Mouse (Mus musculus) gastrocnemius, adult 8-10 months (tissue): ENCODE measurements around the gene Cdk4. TPM values are rescaled to one million over a fixed set of nuclear protein-coding genes. Genes with fewer than 3 reads are reported as not detected.

Experiments
- DNase-seq, 2 experiments: peaks; one replicate each; pipeline ENCODE4 v3.0.0; 2022; ENCODE audit warnings: low spot score in 2 of 2
- total RNA-seq, 4 experiments: library from RNA; stranded (reverse); gene quantifications; 2 replicates each; pipeline ENCODE4 v1.2.4; 2022

The Cdk4 gene
- total RNA-seq, 4 experiments from 2014 or later: 41.3 to 46.4 (median 43.8) TPM

- DNase-seq: no peak
Measured at GRCm38 (mm10) chr10:127098514-127098913, 35.2 kb downstream of the Cdk4 start.

- DNase-seq: no peak
Measured at GRCm38 (mm10) chr10:127099191-127099590, 35.9 kb downstream of the Cdk4 start.

DNA sequence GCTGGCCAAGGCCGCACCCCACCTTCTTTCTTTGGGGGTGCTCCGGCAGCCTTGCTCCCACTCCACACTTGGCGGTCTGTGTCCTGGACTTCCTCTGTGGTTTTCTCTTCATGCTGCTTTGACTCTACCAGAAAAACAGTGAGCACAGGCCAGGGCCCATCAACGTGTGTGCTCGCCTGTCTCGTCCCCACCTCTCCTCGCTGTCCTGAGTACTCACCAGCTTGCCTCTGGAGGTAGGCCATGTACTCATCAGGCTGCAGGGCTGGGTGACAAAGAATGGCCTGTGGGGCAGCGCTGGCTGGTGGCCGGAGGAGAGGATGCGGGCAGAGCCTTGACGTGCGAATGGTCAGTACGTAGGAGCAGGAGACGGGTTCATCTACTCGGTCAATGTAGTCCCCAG lies 36.5 kb downstream of the Cdk4 start:
- no peak for DNase-seq

DNA sequence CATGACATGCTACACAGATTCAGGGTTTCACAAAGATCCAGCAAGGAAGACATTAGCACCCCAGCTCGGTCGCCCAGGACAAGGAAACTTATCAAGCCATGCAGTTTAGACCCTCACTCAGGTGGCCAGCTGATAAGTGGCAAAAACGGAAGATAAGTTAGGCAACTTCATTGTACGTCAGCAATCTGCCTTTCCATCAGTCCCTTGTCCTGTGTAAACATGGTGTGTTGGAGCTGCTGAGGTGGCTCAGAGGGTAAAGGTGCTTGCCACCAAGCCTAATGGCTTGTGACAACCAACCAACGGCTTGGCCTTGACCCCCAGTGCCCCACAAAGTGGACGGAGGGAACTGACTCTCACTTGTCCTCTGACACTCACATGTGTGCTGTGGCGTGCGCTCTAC lies 37.1 kb downstream of the Cdk4 start:
- DNase-seq: no peak

DNA sequence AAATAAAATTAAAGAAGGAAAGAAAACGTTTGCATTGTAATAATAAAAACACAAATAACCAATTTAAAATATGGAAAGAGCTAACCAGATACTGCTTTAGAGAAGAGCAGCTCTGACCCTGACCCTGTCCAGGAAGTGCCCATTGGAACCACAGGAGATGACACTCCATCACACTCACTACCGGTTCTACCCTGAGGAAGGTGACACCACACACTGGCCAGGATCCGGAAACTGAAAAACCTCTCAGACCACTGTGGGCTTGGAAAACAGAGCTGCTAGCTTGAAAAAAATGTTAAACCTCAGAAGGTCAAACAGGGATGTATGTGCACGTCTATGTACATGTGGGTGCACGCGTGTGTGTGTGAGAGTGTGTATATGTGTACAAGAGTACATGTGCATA lies 37.8 kb downstream of the Cdk4 start:
- no peak for DNase-seq

DNA sequence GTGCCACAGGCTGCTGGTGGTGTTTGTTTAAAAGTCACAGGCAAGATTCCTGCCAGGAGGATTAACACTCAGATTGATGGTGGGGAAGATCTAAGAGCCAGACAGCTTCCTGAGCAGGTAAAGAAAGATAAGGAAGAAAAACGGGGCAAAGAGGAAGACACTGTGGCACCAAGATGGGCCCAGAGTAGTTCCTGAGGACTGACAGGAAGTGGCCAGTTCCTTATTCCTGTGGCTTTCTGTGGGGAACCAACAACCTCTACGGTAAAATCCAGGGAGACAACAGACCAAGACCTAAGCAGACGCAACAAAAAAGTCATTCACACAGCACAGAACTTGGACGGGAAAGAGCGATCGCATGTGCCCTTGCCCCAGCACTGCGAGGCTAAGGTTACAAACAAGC lies 40.3 kb downstream of the Cdk4 start:
- DNase-seq: no peak

GRCm38 (mm10) chr10:127107563-127108261 lies 44.4 kb downstream of the Cdk4 start:
- no peak for DNase-seq

- DNase-seq: no peak
Measured at GRCm38 (mm10) chr10:127108262-127108583, 44.9 kb downstream of the Cdk4 start.

DNA sequence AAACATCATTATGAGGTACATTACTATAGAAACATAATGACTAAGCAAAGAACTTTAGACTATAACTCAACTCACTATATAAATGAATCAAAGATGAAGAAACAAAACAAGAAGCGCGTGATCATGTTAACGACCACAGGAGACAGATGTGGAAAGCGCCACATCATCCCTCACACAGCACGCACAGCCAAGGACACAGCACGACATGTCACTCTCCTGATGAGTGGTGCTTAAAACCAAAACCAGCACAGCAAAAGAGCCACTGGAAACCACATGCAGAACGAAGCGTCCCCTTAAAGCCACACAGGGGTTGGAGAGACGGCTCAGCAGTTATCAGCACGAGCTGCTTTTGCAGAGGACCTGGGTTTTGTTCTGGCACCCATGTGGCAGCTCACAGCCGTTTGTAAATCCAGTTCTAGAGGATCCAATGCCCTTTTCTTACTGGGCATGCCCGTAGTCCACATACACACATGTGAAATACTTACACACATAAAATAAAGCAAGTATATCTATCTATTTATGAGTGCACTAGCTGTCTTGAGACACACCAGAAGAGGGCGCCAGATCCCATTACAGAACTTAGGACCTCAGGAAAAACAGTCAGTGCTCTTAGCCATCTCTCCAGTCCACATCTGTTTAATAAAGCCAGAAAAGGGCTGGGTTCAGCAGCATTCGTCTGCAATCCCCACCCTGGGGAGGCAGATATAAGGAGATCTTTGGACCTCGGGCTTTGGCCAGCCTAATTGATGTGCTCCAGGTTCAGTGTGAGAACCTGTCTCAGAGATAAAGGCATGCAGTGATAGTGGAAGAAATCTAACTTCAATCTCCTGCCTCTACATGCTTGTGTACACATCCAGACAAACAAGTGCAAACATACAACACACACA lies 47.9 kb downstream of the Cdk4 start:
- DNase-seq: no peak

DNA sequence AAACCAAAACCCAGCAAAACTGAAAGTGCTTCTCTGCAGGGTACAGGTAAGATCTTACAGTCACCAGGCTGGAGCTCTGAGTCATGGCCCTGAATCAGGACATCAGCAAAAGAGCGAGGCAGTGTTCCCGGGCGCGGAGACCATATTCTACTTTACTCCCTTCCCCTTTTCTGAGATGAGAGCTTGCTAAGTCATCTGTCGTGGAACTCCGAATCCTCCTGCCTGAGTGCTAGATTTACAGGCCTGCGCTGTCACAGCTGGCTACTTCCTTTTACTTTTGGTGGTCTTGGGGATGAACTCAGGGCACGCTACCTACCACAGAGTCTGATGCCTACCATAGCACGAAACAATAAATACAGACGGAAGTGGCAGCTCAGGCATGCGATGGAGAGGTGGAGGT lies 51.1 kb downstream of the Cdk4 start:
- DNase-seq: no peak

- DNase-seq: no peak
Measured at GRCm38 (mm10) chr10:127115068-127115467, 51.7 kb downstream of the Cdk4 start.

Other genes with a start within 250 kb of the Cdk4 start
- 1 to 10 TPM; 1.4 to 2.5 (median 1.4) TPM for gene Atp23, start 162.2 kb upstream of the Cdk4 start, total RNA-seq
- 100 to 1,000 TPM; 103 to 118 (median 106) TPM for gene Ctdsp2, start 84.8 kb upstream of the Cdk4 start, total RNA-seq
- gene Avil, start 62.8 kb upstream of the Cdk4 start, total RNA-seq: 1 to 10 TPM; 2.3 to 5.7 (median 3.6) TPM
- 10 to 100 TPM; 19.5 to 24.0 (median 21.7) TPM for gene Tsfm, start 32.7 kb upstream of the Cdk4 start, total RNA-seq
- gene Mettl1, start 22.1 kb upstream of the Cdk4 start, total RNA-seq: 10 to 100 TPM in 1 of 4 experiments, 1 to 10 TPM in 3; 8.6 to 12.4 (median 9.6) TPM
- gene Eef1akmt3, start 22.0 kb upstream of the Cdk4 start, total RNA-seq: not detected
- not detected for gene Cyp27b1, start 15.3 kb upstream of the Cdk4 start, total RNA-seq
- gene March9, start 3.4 kb upstream of the Cdk4 start, total RNA-seq: 1 to 10 TPM in 1 of 4 experiments, under 1 TPM in 3; 0.17 to 1.3 (median 0.76) TPM
- 10 to 100 TPM; 21.0 to 24.9 (median 21.5) TPM for gene Tspan31, start 6.7 kb downstream of the Cdk4 start, total RNA-seq
- 1 to 10 TPM in 2 of 4 experiments, under 1 TPM in 2; 0.60 to 1.7 (median 1.0) TPM for gene Agap2, start 11.8 kb downstream of the Cdk4 start, total RNA-seq
- gene Os9, start 57.6 kb downstream of the Cdk4 start, total RNA-seq: 10 to 100 TPM in 2 of 4 experiments, 1 to 10 TPM in 2; 7.4 to 13.9 (median 10.8) TPM
- under 1 TPM; 0.29 to 0.70 (median 0.38) TPM for gene B4galnt1, start 101.7 kb downstream of the Cdk4 start, total RNA-seq
- 1 to 10 TPM; 1.8 to 4.1 (median 2.7) TPM for gene Slc26a10, start 117.1 kb downstream of the Cdk4 start, total RNA-seq
- gene Arhgef25, start 126.5 kb downstream of the Cdk4 start, total RNA-seq: 10 to 100 TPM in 1 of 4 experiments, 1 to 10 TPM in 3; 7.1 to 12.1 (median 9.0) TPM
- gene Dtx3, start 132.2 kb downstream of the Cdk4 start, total RNA-seq: 10 to 100 TPM; 22.1 to 27.1 (median 23.2) TPM
- gene Pip4k2c, start 148.1 kb downstream of the Cdk4 start, total RNA-seq: 1 to 10 TPM; 7.6 to 8.8 (median 8.4) TPM
- gene Kif5a, start 199.8 kb downstream of the Cdk4 start, total RNA-seq: under 1 TPM; 0.22 to 0.36 (median 0.29) TPM
- gene Dctn2, start 202.8 kb downstream of the Cdk4 start, total RNA-seq: 100 to 1,000 TPM in 2 of 4 experiments, 10 to 100 TPM in 2; 89.1 to 101 (median 99.3) TPM
- gene Mbd6, start 225.5 kb downstream of the Cdk4 start, total RNA-seq: 10 to 100 TPM; 16.0 to 20.8 (median 17.4) TPM
- gene Mars, start 248.3 kb downstream of the Cdk4 start, total RNA-seq: 10 to 100 TPM; 59.2 to 76.6 (median 66.0) TPM